Mouse (Mus musculus): ENCODE data around the gene Tpbpa.
"Not testable (repeated sequence)": the region's sequence is repeated elsewhere in the genome, so short reads cannot be mapped to it uniquely, and the experiment has no call there.

GRCm38 (mm10) chr13:60935490-60935889, 6.3 kb downstream of the Tpbpa start, which contains the start of gene Gm49393:
- TF ChIP-seq TAL1, GATA1 (IDR thresholded peaks at IDR 0.05; ENCODE audit: low read length): not testable (repeated sequence)

Measured in erythroblast, embryonic 14.5 days (primary cell).